Mouse (Mus musculus) ES-E14 (cell line): ENCODE measurements at regions not wholly inside any gene's neighbourhood (a gene's known extent, or its start where the extent isn't known, plus 50 kb on each side); places are given as distances from the start of the nearest gene placed in this dataset.
"Not testable (repeated sequence)": the region's sequence is repeated elsewhere in the genome, so short reads cannot be mapped to it uniquely, and the experiment has no call there.

Experiments used
- CHD2 ChIP-seq: IDR thresholded peaks from 2 replicates; pipeline ENCODE4 v1.6.1; 2014; ENCODE audit warnings: mild to moderate bottlenecking, low read depth, low read length, inconsistent platforms
- MAFK ChIP-seq: IDR thresholded peaks from 2 replicates; pipeline ENCODE4 v1.6.1; 2014; ENCODE audit warnings: mild to moderate bottlenecking, low read depth, low read length, inconsistent platforms; ENCODE audit not compliant: insufficient read depth
- ZC3H11A ChIP-seq: IDR thresholded peaks from 2 replicates; pipeline ENCODE4 v1.6.1; 2012; ENCODE audit warnings: low read depth, mild to moderate bottlenecking, inconsistent platforms, low read length, borderline replicate concordance
- ZNF384 ChIP-seq: IDR thresholded peaks from 2 replicates; pipeline ENCODE4 v1.6.1; 2012; ENCODE audit warnings: low read depth, low read length, inconsistent platforms

- not testable (repeated sequence) for TF ChIP-seq CHD2, MAFK, ZNF384, ZC3H11A
Observed at GRCm38 (mm10) chr2:100505114-100505513, 1119.4 kb upstream of the Rag2 start.
